Mouse (Mus musculus): ENCODE results near the gene Mras. TPM values are rescaled to one million over a fixed set of nuclear protein-coding genes. Genes with fewer than 3 reads are reported as not detected.

The Mras gene
- total RNA-seq (2023), result 1.4 TPM

GRCm38 (mm10) chr9:99437031-99437764 is at the start of gene Mras:
TSS of gene Mras (minus strand) at chr9:99437381.

GRCm38 (mm10) chr9:99451161-99451560 is 14.0 kb upstream of the Mras start, which contains the start of gene Nme9:
TSS of gene Nme9 (plus strand) at chr9:99451475.

GRCm38 (mm10) chr9:99357921-99358692 is 79.1 kb downstream of the Mras start, which contains the start of gene Esyt3:
TSS of gene Esyt3 (minus strand) at chr9:99358557.

Other genes starting within 250 kb of the Mras start
- gene Faiml, start 200.1 kb downstream of the Mras start, total RNA-seq (2023), result not detected
- 11.4 TPM for gene Cep70, start 194.0 kb downstream of the Mras start, total RNA-seq (2023)
- not detected for gene Esyt3, start 78.8 kb downstream of the Mras start, total RNA-seq (2023)
- not detected for gene Nme9, start 14.1 kb upstream of the Mras start, total RNA-seq (2023)
- gene Armc8, start 131.5 kb upstream of the Mras start, total RNA-seq (2023), result 31.5 TPM
- 46.1 TPM for gene Dbr1, start 138.4 kb upstream of the Mras start, total RNA-seq (2023)
- not detected for gene A4gnt, start 175.1 kb upstream of the Mras start, total RNA-seq (2023)
- gene Dzip1l, start 192.1 kb upstream of the Mras start, total RNA-seq (2023), result not detected